Mouse (Mus musculus): ENCODE results near the gene Pusl1. TPM values are rescaled to one million over a fixed set of nuclear protein-coding genes. Genes with fewer than 3 reads are reported as not detected.

The Pusl1 gene
- total and polyA plus RNA-seq, 2 experiments from 2014 or later = 54.3 to 95.9 TPM

- H3K9me3 ChIP-seq (ENCODE audit: low read length) = no peaks in the 10 kb centered on the region
- peak within 1 kb of the TSS; percentile 86 for H3K9ac ChIP-seq (replicated peaks; ENCODE audit: low read length, poor library complexity, severe bottlenecking)
- peak; percentile 86 for DNase-seq (ENCODE audit: low spot score)
- H3K27me3 ChIP-seq (ENCODE audit: insufficient read depth, low read length) = no peaks in the 10 kb centered on the region
- peak within 1 kb of the TSS; percentile 86 for H3K4me3 ChIP-seq (ENCODE audit: low read depth, low read length)
- H3K27ac ChIP-seq (ENCODE audit: low read depth, low read length) = peak within 1 kb of the TSS; percentile 82
- peak; percentile 87 for ATAC-seq (ENCODE audit: low FRiP score)
- 5% methylated on average over 23 of the region's 65 CpGs for WGBS
- H3K4me1 ChIP-seq (ENCODE audit: insufficient read depth, low read length) = peaks cover 17% of the 10 kb centered on the region
- H3K4me2 ChIP-seq (ENCODE audit: low read depth, low read length, poor library complexity, severe bottlenecking) = peak within 1 kb of the TSS; percentile 95
- H3K36me3 ChIP-seq (ENCODE audit: insufficient read depth, low read length) = no peaks in the 10 kb centered on the region
- peak; percentile 55 for TF ChIP-seq CTCF (IDR thresholded peaks at IDR 0.05)
Measured at GRCm38 (mm10) chr4:155846871-155847578, 44.6 kb downstream of the Pusl1 start, which contains the start of gene Dvl1. Dvl1 (plus strand) TSS chr4:155847402.

- Histone ChIP-seq H3K27me3 (ENCODE audit: insufficient read depth, low read length) (peaks cover 7% of the 10 kb centered on the region), H3K27ac (ENCODE audit: low read depth, low read length) (no peak overlapping the region), H3K9ac (replicated peaks; ENCODE audit: low read length, poor library complexity, severe bottlenecking) (no peak overlapping the region), H3K36me3 (ENCODE audit: insufficient read depth, low read length) (no peaks in the 10 kb centered on the region), H3K9me3 (ENCODE audit: low read length) (no peaks in the 10 kb centered on the region), H3K4me1 (ENCODE audit: insufficient read depth, low read length) (peaks cover 1% of the 10 kb centered on the region), H3K4me2 (ENCODE audit: low read depth, low read length, poor library complexity, severe bottlenecking) (no peak overlapping the region), H3K4me3 (ENCODE audit: low read depth, low read length) (no peak overlapping the region)
- no peak for ATAC-seq (ENCODE audit: low FRiP score)
- WGBS = 92% methylated on average over 5 of the region's 5 CpGs
- no peak for TF ChIP-seq CTCF (IDR thresholded peaks at IDR 0.05)
- no peak for DNase-seq (ENCODE audit: low spot score)
Measured at GRCm38 (mm10) chr4:155843231-155843630, 48.4 kb downstream of the Pusl1 start.

DNA sequence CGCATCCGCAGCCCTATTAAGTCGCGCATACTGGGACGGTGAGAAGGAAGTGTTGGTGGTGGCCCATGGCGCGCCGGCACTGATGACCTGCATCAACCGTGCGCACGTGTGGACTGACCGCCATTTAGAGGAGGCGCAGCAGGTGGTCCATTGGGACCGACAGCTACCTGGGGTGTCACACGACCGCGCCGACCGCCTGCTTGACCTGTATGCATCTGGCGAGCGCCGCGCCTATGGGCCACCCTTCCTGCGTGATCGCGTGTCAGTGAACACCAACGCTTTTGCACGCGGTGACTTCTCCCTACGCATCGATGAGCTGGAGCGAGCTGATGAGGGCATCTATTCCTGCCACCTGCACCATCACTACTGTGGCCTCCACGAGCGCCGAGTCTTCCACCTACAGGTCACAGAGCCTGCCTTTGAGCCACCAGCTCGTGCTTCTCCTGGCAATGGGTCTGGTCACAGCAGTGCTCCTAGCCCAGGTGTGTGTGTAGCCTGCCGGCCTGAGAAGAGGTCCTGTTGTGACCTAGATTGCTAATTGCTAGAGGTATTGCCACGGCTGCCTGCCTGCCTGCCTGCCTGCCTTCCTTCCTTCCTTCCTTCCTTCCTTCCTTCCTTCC, 49.8 kb downstream of the Pusl1 start:
- DNase-seq (ENCODE audit: low spot score) = no peak
- Histone ChIP-seq H3K4me1 (ENCODE audit: insufficient read depth, low read length) (no peaks in the 10 kb centered on the region; the same call in 1 of the 2 replicates), H3K27ac (ENCODE audit: low read depth, low read length) (no peak overlapping the region), H3K36me3 (ENCODE audit: insufficient read depth, low read length) (no peaks in the 10 kb centered on the region), H3K4me2 (ENCODE audit: low read depth, low read length, poor library complexity, severe bottlenecking) (peak overlapping the region; percentile 53; the same call in 1 of the 2 replicates), H3K4me3 (ENCODE audit: low read depth, low read length) (no peak overlapping the region), H3K9me3 (ENCODE audit: low read length) (no peaks in the 10 kb centered on the region), H3K9ac (replicated peaks; ENCODE audit: low read length, poor library complexity, severe bottlenecking) (no peak overlapping the region), H3K27me3 (ENCODE audit: insufficient read depth, low read length) (peaks cover 7% of the 10 kb centered on the region)
- WGBS = 42% methylated on average over 38 of the region's 38 CpGs
- ATAC-seq (ENCODE audit: low FRiP score) = no peak
- no peak for TF ChIP-seq CTCF (IDR thresholded peaks at IDR 0.05)

- peak; percentile 40 for DNase-seq (ENCODE audit: low spot score)
- no peak overlapping the region for H3K9ac ChIP-seq (replicated peaks; ENCODE audit: low read length, poor library complexity, severe bottlenecking)
- H3K36me3 ChIP-seq (ENCODE audit: insufficient read depth, low read length) = no peaks in the 10 kb centered on the region
- peak overlapping the region; percentile 53 for H3K4me2 ChIP-seq (ENCODE audit: low read depth, low read length, poor library complexity, severe bottlenecking)
- peak overlapping the region; percentile 30 for H3K4me3 ChIP-seq (ENCODE audit: low read depth, low read length)
- no peak overlapping the region for H3K27ac ChIP-seq (ENCODE audit: low read depth, low read length)
- peak; percentile 53 for ATAC-seq (ENCODE audit: low FRiP score)
- no peaks in the 10 kb centered on the region; the same call in 1 of the 2 replicates for H3K4me1 ChIP-seq (ENCODE audit: insufficient read depth, low read length)
- TF ChIP-seq CTCF (IDR thresholded peaks at IDR 0.05) = peak; percentile 46
- H3K27me3 ChIP-seq (ENCODE audit: insufficient read depth, low read length) = peaks cover 7% of the 10 kb centered on the region
- H3K9me3 ChIP-seq (ENCODE audit: low read length) = no peaks in the 10 kb centered on the region
- WGBS = under 1% methylated on average over 32 of the region's 32 CpGs
Measured at GRCm38 (mm10) chr4:155841003-155841454, 50.6 kb downstream of the Pusl1 start.

DNA sequence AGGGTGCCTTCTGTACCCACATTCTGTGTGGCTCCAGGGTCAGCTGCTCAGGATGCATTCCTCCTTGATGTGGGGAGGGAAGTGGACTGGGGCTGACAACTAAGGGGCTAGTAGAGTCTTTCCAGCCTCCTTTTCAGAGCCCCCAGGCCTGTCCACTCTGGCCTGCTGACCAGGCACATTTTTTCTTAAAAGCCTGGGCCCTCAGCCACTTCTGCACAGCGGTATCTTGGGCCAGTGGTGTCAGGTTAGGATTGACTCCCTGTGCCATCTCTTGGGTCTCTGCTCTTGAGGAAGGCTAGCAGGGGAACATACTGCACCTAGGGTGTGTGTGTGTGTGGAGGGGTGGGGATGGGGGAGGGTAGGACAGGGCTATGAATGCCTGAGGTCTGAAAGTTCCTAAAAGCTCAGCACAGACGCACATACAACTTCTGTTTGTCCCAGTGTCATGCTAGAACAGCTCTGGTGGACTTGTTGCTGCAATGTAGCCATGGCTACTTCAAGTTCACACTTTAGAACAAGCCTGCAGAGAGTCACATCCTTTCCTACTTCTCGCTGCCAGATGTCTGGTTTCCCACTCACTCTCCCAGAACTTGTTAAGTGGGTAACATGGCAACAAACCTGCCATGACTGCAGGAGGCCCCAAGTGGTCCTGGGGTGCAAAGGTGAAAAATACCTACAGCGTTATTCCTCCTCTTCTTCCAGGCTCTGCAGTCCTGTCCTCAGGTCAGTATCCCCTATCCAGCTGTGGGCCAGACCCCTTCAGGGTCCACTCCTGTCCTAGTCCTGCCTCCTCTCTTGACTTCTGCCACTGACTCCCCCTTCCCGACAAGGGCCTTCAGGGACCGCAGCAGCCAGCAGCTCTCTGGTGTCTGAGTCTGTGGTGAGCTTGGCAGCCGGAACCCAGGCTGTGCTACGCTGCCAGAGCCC, 51.2 kb downstream of the Pusl1 start:
- 14% methylated on average over 8 of the region's 8 CpGs for WGBS
- DNase-seq (ENCODE audit: low spot score) (no peak), ATAC-seq (ENCODE audit: low FRiP score) (peak; percentile 6; the same call in 1 of the 2 replicates)
- H3K4me2 ChIP-seq (ENCODE audit: low read depth, low read length, poor library complexity, severe bottlenecking) = peak overlapping the region; percentile 53
- no peak overlapping the region for H3K9ac ChIP-seq (replicated peaks; ENCODE audit: low read length, poor library complexity, severe bottlenecking)
- 0 out of 2 replicates have a peak overlapping the region, but pooled peaks have one; percentile 18 for H3K27ac ChIP-seq (ENCODE audit: low read depth, low read length)
- TF ChIP-seq CTCF (IDR thresholded peaks at IDR 0.05) = no peak
- H3K4me3 ChIP-seq (ENCODE audit: low read depth, low read length) = peak overlapping the region; percentile 30
- H3K36me3 ChIP-seq (ENCODE audit: insufficient read depth, low read length) = peaks cover under 1% of the 10 kb centered on the region; the same call in 1 of the 2 replicates
- peaks cover 7% of the 10 kb centered on the region for H3K27me3 ChIP-seq (ENCODE audit: insufficient read depth, low read length)
- no peaks in the 10 kb centered on the region; the same call in 1 of the 2 replicates for H3K4me1 ChIP-seq (ENCODE audit: insufficient read depth, low read length)
- H3K9me3 ChIP-seq (ENCODE audit: low read length) = no peaks in the 10 kb centered on the region

Measured in midbrain, postnatal 0 days (tissue).